Mouse (Mus musculus) testis, adult 2 months (tissue): ENCODE measurements around the gene Phlpp1.

Experiments
- CTCF ChIP-seq: fragments of 200-500 bp; IDR thresholded peaks from 2 replicates; pipeline ENCODE4 v1.5.1; 2012; ENCODE audit warnings: low read depth, mild to moderate bottlenecking, inconsistent platforms, low read length, moderate library complexity; ENCODE audit not compliant: control insufficient read depth, insufficient read depth, insufficient replicate concordance
- POLR2A ChIP-seq: fragments of 200-500 bp; IDR thresholded peaks from 2 replicates; pipeline ENCODE4 v1.6.1; 2012; ENCODE audit warnings: low read depth, mild to moderate bottlenecking, inconsistent platforms, low read length, moderate library complexity; ENCODE audit not compliant: control insufficient read depth

GRCm38 (mm10) chr1:106244245-106244644 is 72.7 kb downstream of the Phlpp1 start:
- TF ChIP-seq CTCF (no peak), POLR2A (no peak)
